Mouse (Mus musculus) heart, embryonic 12.5 days (tissue): ENCODE measurements at regions not wholly inside any gene's neighbourhood (a gene's known extent, or its start where the extent isn't known, plus 50 kb on each side); places are given as distances from the start of the nearest gene placed in this dataset.
A peak's percentile ranks its signal among the peaks of the same experiment; 100 is the strongest.

ENCODE experiments used
- ATAC-seq: fragments of 200-750 bp; cut with Nextera tagmentation; 2 replicates; pipeline ENCODE4 v1.8.0; 2017; ENCODE audit warnings: moderate TSS enrichment, moderate library complexity; ENCODE audit not compliant: insufficient number of reproducible peaks, low FRiP score
- H3K27ac ChIP-seq: fragments of 300-500 bp; sonication (generic); 2 replicates; pipeline ENCODE4 v1.5.1; 2016; ENCODE audit warnings: mild to moderate bottlenecking, moderate library complexity; ENCODE audit not compliant: poor library complexity, severe bottlenecking
- H3K27me3 ChIP-seq: fragments of 300-500 bp; sonication (generic); replicated peaks from 2 replicates; pipeline ENCODE4 v1.6.1; 2016; ENCODE audit warnings: mild to moderate bottlenecking, moderate library complexity
- H3K36me3 ChIP-seq: fragments of 300-500 bp; sonication (generic); 2 replicates; pipeline ENCODE4 v1.6.1; 2016; ENCODE audit warnings: mild to moderate bottlenecking, moderate library complexity
- H3K4me1 ChIP-seq: fragments of 300-500 bp; sonication (generic); replicated peaks from 2 replicates; pipeline ENCODE4 v1.6.1; 2016; ENCODE audit warnings: mild to moderate bottlenecking
- H3K4me2 ChIP-seq: fragments of 300-500 bp; sonication (generic); 2 replicates; pipeline ENCODE4 v1.6.1; 2016; ENCODE audit warnings: mild to moderate bottlenecking, moderate library complexity
- H3K4me3 ChIP-seq: fragments of 300-500 bp; sonication (generic); 2 replicates; pipeline ENCODE4 v1.5.1; 2016; ENCODE audit warnings: mild to moderate bottlenecking
- H3K9ac ChIP-seq: fragments of 300-500 bp; sonication (generic); 2 replicates; pipeline ENCODE4 v1.6.1; 2016; ENCODE audit warnings: mild to moderate bottlenecking, moderate library complexity
- H3K9me3 ChIP-seq: fragments of 300-500 bp; sonication (generic); replicated peaks from 2 replicates; pipeline ENCODE4 v1.6.1; 2016; ENCODE audit warnings: mild to moderate bottlenecking, moderate library complexity
- whole genome bisulfite sequencing: fragments of 180-500 bp; shearing (Covaris S2); methylation state at CpG from one replicate; pipeline ENCODE4 v1.1.7; 2016; 5-methylcytosine and 5-hydroxymethylcytosine counted together

- ATAC-seq: no peak
- Histone ChIP-seq H3K36me3 (no peaks in the 10 kb centered on the region), H3K4me2 (no peak overlapping the region), H3K4me1 (no peaks in the 10 kb centered on the region), H3K9me3 (no peaks in the 10 kb centered on the region), H3K9ac (no peak overlapping the region), H3K27ac (no peak overlapping the region), H3K27me3 (no peaks in the 10 kb centered on the region), H3K4me3 (no peak overlapping the region)
- 77% methylated on average over 2 of the region's 2 CpGs for WGBS
Observed at GRCm38 (mm10) chr1:142738376-142738775, 902.1 kb upstream of the B3galt2 start.

GRCm38 (mm10) chr1:142742307-142742706, 898.2 kb upstream of the B3galt2 start:
- Histone ChIP-seq H3K36me3 (no peaks in the 10 kb centered on the region), H3K9me3 (no peaks in the 10 kb centered on the region), H3K4me2 (no peak overlapping the region), H3K4me3 (no peak overlapping the region), H3K9ac (no peak overlapping the region), H3K27ac (no peak overlapping the region), H3K4me1 (no peaks in the 10 kb centered on the region), H3K27me3 (no peaks in the 10 kb centered on the region)
- 0 out of 2 replicates have a peak, but pooled peaks have one; percentile 15 for ATAC-seq
- WGBS: 11% methylated on average over 2 of the region's 2 CpGs

- H3K36me3 ChIP-seq: no peaks in the 10 kb centered on the region
- no peak overlapping the region for H3K4me2 ChIP-seq
- no peak overlapping the region for H3K27ac ChIP-seq
- no peaks in the 10 kb centered on the region for H3K4me1 ChIP-seq
- no peak overlapping the region for H3K9ac ChIP-seq
- 77% methylated on average over 2 of the region's 2 CpGs for WGBS
- H3K4me3 ChIP-seq: no peak overlapping the region
- ATAC-seq: no peak
- no peaks in the 10 kb centered on the region for H3K9me3 ChIP-seq
- no peaks in the 10 kb centered on the region for H3K27me3 ChIP-seq
Observed at GRCm38 (mm10) chr1:142771010-142771409, 869.5 kb upstream of the B3galt2 start.
